Mouse (Mus musculus): ENCODE results near the gene Abca4.
"Not testable (repeated sequence)": the region's sequence is repeated elsewhere in the genome, so short reads cannot be mapped to it uniquely, and the experiment has no call there.

DNA sequence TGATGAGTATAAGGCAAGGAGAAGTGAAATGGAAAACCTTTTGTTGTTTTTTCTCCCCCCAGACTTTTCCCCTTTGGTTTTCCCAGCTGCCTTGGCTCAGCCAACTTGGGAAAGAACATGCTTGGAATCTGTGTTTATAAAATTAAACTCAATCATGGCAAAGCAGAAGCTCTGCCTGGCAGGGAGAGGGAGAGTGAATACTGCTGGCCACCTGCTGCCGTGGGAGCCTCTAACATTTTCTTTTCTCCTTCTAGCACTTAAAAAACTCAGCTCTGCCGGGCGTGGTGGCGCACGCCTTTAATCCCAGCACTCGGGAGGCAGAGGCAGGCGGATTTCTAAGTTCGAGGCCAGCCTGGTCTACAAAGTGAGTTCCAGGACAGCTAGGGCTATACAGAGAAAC, 37.4 kb downstream of the Abca4 start:
- TF ChIP-seq POLR2A (IDR thresholded peaks at IDR 0.05; ENCODE audit: low read depth, low read length); CTCF (conservative IDR thresholded peaks at IDR 0.05; ENCODE audit: insufficient read depth, insufficient read length, low read depth, low read length): not testable (repeated sequence)
